Mouse (Mus musculus) kidney, adult 11 months (tissue): ENCODE results near the gene R3hdm4.
"Not testable (repeated sequence)": the region's sequence is repeated elsewhere in the genome, so short reads cannot be mapped to it uniquely, and the experiment has no call there.

ENCODE experiments used
- DNase-seq: peaks from one replicate; pipeline ENCODE4 v3.0.0; 2022

Gene R3hdm4

GRCm38 (mm10) chr10:79920958-79921535 lies at the start of gene R3hdm4:
TSS of gene R3hdm4 (minus strand) at chr10:79921208.
- DNase-seq = no peak

- no peak for DNase-seq
Observed at GRCm38 (mm10) chr10:79970415-79971182, 49.6 kb upstream of the R3hdm4 start, which contains the start of gene Grin3b. TSS of gene Grin3b (plus strand) at chr10:79970715.

GRCm38 (mm10) chr10:79969124-79969568 lies 48.1 kb upstream of the R3hdm4 start:
- peak; percentile 69 for DNase-seq

- DNase-seq = no peak
Observed at GRCm38 (mm10) chr10:79968181-79968580, 47.2 kb upstream of the R3hdm4 start.

- peak; percentile 95 for DNase-seq
Observed at GRCm38 (mm10) chr10:79966886-79967400, 45.9 kb upstream of the R3hdm4 start.

GRCm38 (mm10) chr10:79965325-79965724 lies 44.3 kb upstream of the R3hdm4 start:
- no peak for DNase-seq

GRCm38 (mm10) chr10:79964727-79965126 lies 43.7 kb upstream of the R3hdm4 start:
- no peak for DNase-seq

GRCm38 (mm10) chr10:79960671-79961294 lies 39.8 kb upstream of the R3hdm4 start:
- DNase-seq = no peak

GRCm38 (mm10) chr10:79959847-79960601 lies 39.0 kb upstream of the R3hdm4 start, which contains the start of gene Wdr18:
TSS of gene Wdr18 (plus strand) at chr10:79960152.
- peak; percentile 100 for DNase-seq

- not testable (repeated sequence) for DNase-seq
Observed at GRCm38 (mm10) chr10:79959412-79959811, 38.4 kb upstream of the R3hdm4 start.

GRCm38 (mm10) chr10:79958140-79958816 lies 37.3 kb upstream of the R3hdm4 start:
- DNase-seq = peak; percentile 88

GRCm38 (mm10) chr10:79956643-79957154 lies 35.7 kb upstream of the R3hdm4 start:
- no peak for DNase-seq

GRCm38 (mm10) chr10:79955691-79956090 lies 34.7 kb upstream of the R3hdm4 start:
- no peak for DNase-seq

- DNase-seq = no peak
Observed at GRCm38 (mm10) chr10:79953946-79954345, 32.9 kb upstream of the R3hdm4 start.

GRCm38 (mm10) chr10:79950661-79951060 lies 29.7 kb upstream of the R3hdm4 start:
- no peak for DNase-seq

GRCm38 (mm10) chr10:79949873-79950272 lies 28.9 kb upstream of the R3hdm4 start:
- DNase-seq = no peak

GRCm38 (mm10) chr10:79947502-79947901 lies 26.5 kb upstream of the R3hdm4 start:
- no peak for DNase-seq

GRCm38 (mm10) chr10:79946752-79947322 lies 25.8 kb upstream of the R3hdm4 start:
- no peak for DNase-seq

GRCm38 (mm10) chr10:79945507-79946234 lies 24.7 kb upstream of the R3hdm4 start:
- peak; percentile 83 for DNase-seq

- no peak for DNase-seq
Observed at GRCm38 (mm10) chr10:79943471-79943901, 22.5 kb upstream of the R3hdm4 start.

GRCm38 (mm10) chr10:79942988-79943387 lies 22.0 kb upstream of the R3hdm4 start:
- no peak for DNase-seq
